20 mouse cellular contexts compared by ENCODE assay signal in genomic region chr12:108700037-108700436, GRCm38 (mm10). TPM values are rescaled to one million over a fixed set of nuclear protein-coding genes. Genes with fewer than 3 reads are reported as not detected.
DNase-seq lines count a peak whose midpoint lies in the region; ATAC-seq lines count a peak whose summit lies in the region.
"Had no signal": no experiment of that assay in that cellular context is flagged by ENCODE, and none has a peak within 500 bp of the region (broad histone marks: within the 10 kb centered on the region; RNA-seq: fewer than 3 reads in every experiment).

No protein-coding gene starts in this region.

- WGBS in embryonic facial prominence, embryonic 15.5 days: 69% methylated on average over 5 of the region's 5 CpGs
- WGBS in embryonic facial prominence, embryonic 10.5 days: 74% methylated on average over 5 of the region's 5 CpGs
- 78% methylated on average over 5 of the region's 5 CpGs for WGBS in neural tube, embryonic 12.5 days
- WGBS in neural tube, embryonic 15.5 days: 82% methylated on average over 5 of the region's 5 CpGs
- 51% methylated on average over 5 of the region's 5 CpGs for WGBS in intestine, embryonic 15.5 days
- 54% methylated on average over 5 of the region's 5 CpGs for WGBS in stomach, embryonic 15.5 days
- 79% methylated on average over 5 of the region's 5 CpGs for WGBS in midbrain, embryonic 11.5 days

- no peak overlapping the region for H3K4me3 ChIP-seq in embryonic facial prominence, embryonic 15.5 days (replicated peaks)
- no peak overlapping the region for H3K4me3 ChIP-seq in embryonic facial prominence, embryonic 10.5 days
- H3K4me3 ChIP-seq in neural tube, embryonic 12.5 days: no peak overlapping the region
- no peak overlapping the region for H3K4me3 ChIP-seq in neural tube, embryonic 15.5 days (replicated peaks)
- H3K4me3 ChIP-seq in intestine, embryonic 15.5 days (replicated peaks): peak overlapping the region; percentile 47; the same call in 1 of the 2 replicates
- no peak overlapping the region for H3K4me3 ChIP-seq in stomach, embryonic 15.5 days (replicated peaks)
- no peak overlapping the region for H3K4me3 ChIP-seq in midbrain, embryonic 11.5 days (ENCODE audit: low read depth, low read length)
- H3K4me3 ChIP-seq: forebrain, embryonic 15.5 days; hindbrain, embryonic 10.5 days; midbrain, embryonic 12.5 days had no signal

- peaks cover 17% of the 10 kb centered on the region for H3K4me1 ChIP-seq in embryonic facial prominence, embryonic 15.5 days
- H3K4me1 ChIP-seq in embryonic facial prominence, embryonic 10.5 days: peaks cover 16% of the 10 kb centered on the region
- peaks cover 7% of the 10 kb centered on the region for H3K4me1 ChIP-seq in neural tube, embryonic 12.5 days
- H3K4me1 ChIP-seq in neural tube, embryonic 15.5 days: peaks cover 11% of the 10 kb centered on the region
- H3K4me1 ChIP-seq in intestine, embryonic 15.5 days (replicated peaks): peaks cover 15% of the 10 kb centered on the region
- H3K4me1 ChIP-seq in stomach, embryonic 15.5 days: peaks cover 12% of the 10 kb centered on the region; the same call in 1 of the 2 replicates
- H3K4me1 ChIP-seq in midbrain, embryonic 11.5 days (ENCODE audit: control insufficient read depth, insufficient read depth, low read length): peaks cover 2% of the 10 kb centered on the region; the same call in 1 of the 2 replicates

- H3K9ac ChIP-seq in embryonic facial prominence, embryonic 15.5 days: no peak overlapping the region
- peak overlapping the region; percentile 26; the same call in 1 of the 2 replicates for H3K9ac ChIP-seq in neural tube, embryonic 12.5 days
- no peak overlapping the region for H3K9ac ChIP-seq in neural tube, embryonic 15.5 days (replicated peaks)
- H3K9ac ChIP-seq in intestine, embryonic 15.5 days: 0 out of 2 replicates have a peak overlapping the region, but pooled peaks have one; percentile 1
- no peak overlapping the region for H3K9ac ChIP-seq in stomach, embryonic 15.5 days
- H3K9ac ChIP-seq in midbrain, embryonic 11.5 days (ENCODE audit: low read length): no peak overlapping the region
- H3K9ac ChIP-seq: forebrain, embryonic 15.5 days; midbrain, embryonic 12.5 days had no signal

- no peak overlapping the region for H3K27ac ChIP-seq in embryonic facial prominence, embryonic 15.5 days (replicated peaks)
- no peak overlapping the region for H3K27ac ChIP-seq in embryonic facial prominence, embryonic 10.5 days (replicated peaks)
- no peak overlapping the region for H3K27ac ChIP-seq in neural tube, embryonic 12.5 days
- H3K27ac ChIP-seq in neural tube, embryonic 15.5 days (replicated peaks): no peak overlapping the region
- H3K27ac ChIP-seq in intestine, embryonic 15.5 days: peak overlapping the region; percentile 96
- H3K27ac ChIP-seq in stomach, embryonic 15.5 days: peak overlapping the region; percentile 89
- no peak overlapping the region for H3K27ac ChIP-seq in midbrain, embryonic 11.5 days (ENCODE audit: low read depth, low read length)
- H3K27ac ChIP-seq: forebrain, embryonic 15.5 days; hindbrain, embryonic 10.5 days; hindbrain, postnatal 0 days; midbrain, embryonic 12.5 days had no signal

- 0 out of 2 replicates have a peak, but pooled peaks have one; percentile 10 for ATAC-seq in embryonic facial prominence, embryonic 15.5 days (ENCODE audit: insufficient number of reproducible peaks, low FRiP score, low TSS enrichment, low read depth)
- ATAC-seq in neural tube, embryonic 12.5 days (ENCODE audit: low FRiP score, low read depth): no peak
- ATAC-seq in neural tube, embryonic 15.5 days (ENCODE audit: low FRiP score): no peak
- ATAC-seq in intestine, embryonic 15.5 days: no peak
- no peak for ATAC-seq in stomach, embryonic 15.5 days (ENCODE audit: insufficient read depth, low FRiP score, low read depth)
- no peak for ATAC-seq in midbrain, embryonic 11.5 days (ENCODE audit: low FRiP score)
- ATAC-seq: CD4-positive, CD25-positive, alpha-beta regulatory T cell, adult 4 months; forebrain, embryonic 15.5 days; hindbrain, postnatal 0 days had no signal

- DNase-seq in embryonic facial prominence, embryonic 10.5 days (ENCODE audit: low spot score): no peak
- no peak for DNase-seq in heart, postnatal 36 days
- no peak for DNase-seq in midbrain, embryonic 11.5 days (ENCODE audit: low spot score, missing footprints)
- DNase-seq: cerebellum, adult 11-12 months; cerebellum, postnatal 10 days; gastrocnemius, postnatal 10 days; heart, adult 11 months; right cerebral cortex, postnatal 25 days had no signal

- intact Hi-C loops in heart, postnatal 36 days (cut with DNase I): no loop called here

- H3K36me3 ChIP-seq in embryonic facial prominence, embryonic 15.5 days: no peaks in the 10 kb centered on the region
- H3K36me3 ChIP-seq in embryonic facial prominence, embryonic 10.5 days (replicated peaks): no peaks in the 10 kb centered on the region
- H3K36me3 ChIP-seq in neural tube, embryonic 12.5 days: no peaks in the 10 kb centered on the region
- no peaks in the 10 kb centered on the region for H3K36me3 ChIP-seq in neural tube, embryonic 15.5 days
- H3K36me3 ChIP-seq in intestine, embryonic 15.5 days: no peaks in the 10 kb centered on the region
- H3K36me3 ChIP-seq in stomach, embryonic 15.5 days: no peaks in the 10 kb centered on the region
- H3K36me3 ChIP-seq in midbrain, embryonic 11.5 days (ENCODE audit: control insufficient read depth, insufficient read depth, low read length): no peaks in the 10 kb centered on the region
- H3K36me3 ChIP-seq: forebrain, embryonic 15.5 days; hindbrain, embryonic 10.5 days; midbrain, embryonic 12.5 days had no signal

- no peak overlapping the region for H3K4me2 ChIP-seq in embryonic facial prominence, embryonic 15.5 days (replicated peaks)
- H3K4me2 ChIP-seq in neural tube, embryonic 12.5 days (replicated peaks): no peak overlapping the region
- H3K4me2 ChIP-seq in neural tube, embryonic 15.5 days: no peak overlapping the region
- peak overlapping the region; percentile 61 for H3K4me2 ChIP-seq in intestine, embryonic 15.5 days (replicated peaks)
- peak overlapping the region; percentile 22; the same call in 1 of the 2 replicates for H3K4me2 ChIP-seq in stomach, embryonic 15.5 days
- no peak overlapping the region for H3K4me2 ChIP-seq in midbrain, embryonic 11.5 days
- H3K4me2 ChIP-seq: forebrain, embryonic 15.5 days; heart, embryonic 11.5 days; midbrain, embryonic 12.5 days had no signal

- H3K27me3 ChIP-seq in embryonic facial prominence, embryonic 15.5 days: peaks cover 52% of the 10 kb centered on the region
- H3K27me3 ChIP-seq in embryonic facial prominence, embryonic 10.5 days (replicated peaks; ENCODE audit: low read depth, poor library complexity, severe bottlenecking): peaks cover 62% of the 10 kb centered on the region
- H3K27me3 ChIP-seq in neural tube, embryonic 12.5 days (replicated peaks): peaks cover 39% of the 10 kb centered on the region
- H3K27me3 ChIP-seq in neural tube, embryonic 15.5 days (replicated peaks): peaks cover 38% of the 10 kb centered on the region
- H3K27me3 ChIP-seq in intestine, embryonic 15.5 days (replicated peaks): peaks cover 19% of the 10 kb centered on the region
- H3K27me3 ChIP-seq in stomach, embryonic 15.5 days (replicated peaks): peaks cover 20% of the 10 kb centered on the region
- H3K27me3 ChIP-seq in midbrain, embryonic 11.5 days (ENCODE audit: control insufficient read depth, insufficient read depth, low read length): peaks cover 25% of the 10 kb centered on the region

- no peaks in the 10 kb centered on the region for H3K9me3 ChIP-seq in embryonic facial prominence, embryonic 15.5 days (replicated peaks)
- no peaks in the 10 kb centered on the region for H3K9me3 ChIP-seq in embryonic facial prominence, embryonic 10.5 days
- H3K9me3 ChIP-seq in neural tube, embryonic 12.5 days: no peaks in the 10 kb centered on the region
- no peaks in the 10 kb centered on the region for H3K9me3 ChIP-seq in neural tube, embryonic 15.5 days (replicated peaks)
- no peaks in the 10 kb centered on the region for H3K9me3 ChIP-seq in intestine, embryonic 15.5 days
- H3K9me3 ChIP-seq in stomach, embryonic 15.5 days: no peaks in the 10 kb centered on the region
- no peaks in the 10 kb centered on the region for H3K9me3 ChIP-seq in midbrain, embryonic 11.5 days (ENCODE audit: control insufficient read depth, low read length)
- H3K9me3 ChIP-seq: forebrain, embryonic 15.5 days; hindbrain, embryonic 10.5 days; midbrain, embryonic 12.5 days had no signal

RNA-seq across cellular contexts. Expression of gene Degs2, which starts 2.1 kb away (rescaled TPM):
- 1.2 and 1.9 TPM in 2 replicates for polyA plus RNA-seq in embryonic facial prominence, embryonic 15.5 days (2015; fragmentation: Nextera tagmentation; extraction: Ambion mirVana)
- 1.1 and 1.7 TPM in 2 replicates for polyA plus RNA-seq in embryonic facial prominence, embryonic 10.5 days (2016; fragmentation: Nextera tagmentation; extraction: Ambion mirVana)
- polyA plus RNA-seq in neural tube, embryonic 12.5 days (2016; fragmentation: Nextera tagmentation; extraction: Ambion mirVana): 1.7 and 2.6 TPM in 2 replicates
- 2.4 and 8.7 TPM in 2 replicates for polyA plus RNA-seq in neural tube, embryonic 15.5 days (2015; fragmentation: Nextera tagmentation; extraction: Ambion mirVana)
- polyA plus RNA-seq in intestine, embryonic 15.5 days (2015; fragmentation: Nextera tagmentation; extraction: Ambion mirVana): 88.3 and 109 TPM in 2 replicates
- polyA plus RNA-seq in stomach, embryonic 15.5 days (2015; fragmentation: Nextera tagmentation; extraction: Ambion mirVana): 35.2 and 37.4 TPM in 2 replicates
- under 1 TPM; 0.27 to 0.92 TPM for total RNA-seq in heart, postnatal 36 days (2021)
- 1.0 TPM in 2 replicates for polyA plus RNA-seq in midbrain, embryonic 11.5 days (2014; fragmentation: Nextera tagmentation; extraction: Ambion mirVana)
- polyA plus RNA-seq: spleen, adult 2 months had no signal

Comparison
In these comparisons a context has a peak if more than half of its experiments do, and no peak if none do; other contexts are left out.
1. H3K9ac ChIP-seq: peak in neural tube, embryonic 12.5 days (single experiment) and intestine, embryonic 15.5 days (single experiment); none in embryonic facial prominence, embryonic 15.5 days (single experiment), neural tube, embryonic 15.5 days (single experiment), stomach, embryonic 15.5 days (single experiment) and midbrain, embryonic 11.5 days (single experiment).
2. H3K27ac ChIP-seq: peak in intestine, embryonic 15.5 days (single experiment) and stomach, embryonic 15.5 days (single experiment); none in embryonic facial prominence, embryonic 15.5 days (single experiment), embryonic facial prominence, embryonic 10.5 days (single experiment), neural tube, embryonic 12.5 days (single experiment), neural tube, embryonic 15.5 days (single experiment) and midbrain, embryonic 11.5 days (single experiment).
3. H3K4me2 ChIP-seq: peak in intestine, embryonic 15.5 days (single experiment) and stomach, embryonic 15.5 days (single experiment); none in embryonic facial prominence, embryonic 15.5 days (single experiment), neural tube, embryonic 12.5 days (single experiment), neural tube, embryonic 15.5 days (single experiment) and midbrain, embryonic 11.5 days (single experiment).